Mouse (Mus musculus) stomach, postnatal 0 days (tissue): Measurements from ENCODE around the gene Foxj2. TPM values are rescaled to one million over a fixed set of nuclear protein-coding genes. Genes with fewer than 3 reads are reported as not detected.

Experiments used
- ATAC-seq: fragments of 200-750 bp; cut with Nextera tagmentation; 2 replicates; pipeline ENCODE4 v1.8.0; 2017; ENCODE audit not compliant: low FRiP score, low TSS enrichment
- DNase-seq: peaks from one replicate; pipeline ENCODE4 v3.0.0-alpha.2; 2016; ENCODE audit warnings: low spot score
- H3K27ac ChIP-seq: fragments of 300-500 bp; sonication (generic); replicated peaks from 2 replicates; pipeline ENCODE4 v1.5.1; 2014; ENCODE audit warnings: mild to moderate bottlenecking, control low read depth
- H3K27me3 ChIP-seq: fragments of 300-500 bp; sonication (generic); 2 replicates; pipeline ENCODE4 v1.6.1; 2014; ENCODE audit warnings: low read length; ENCODE audit not compliant: control insufficient read depth, insufficient read depth
- H3K36me3 ChIP-seq: fragments of 300-500 bp; sonication (generic); 2 replicates; pipeline ENCODE4 v1.6.1; 2014; ENCODE audit warnings: low read length, mixed read lengths; ENCODE audit not compliant: control insufficient read depth, insufficient read depth
- H3K4me1 ChIP-seq: fragments of 300-500 bp; sonication (generic); replicated peaks from 2 replicates; pipeline ENCODE4 v1.6.1; 2014; ENCODE audit warnings: antibody characterized with exemption; ENCODE audit not compliant: control insufficient read depth, insufficient read depth
- H3K4me2 ChIP-seq: fragments of 300-500 bp; sonication (generic); replicated peaks from 2 replicates; pipeline ENCODE4 v1.6.1; 2014; ENCODE audit warnings: low read depth, mild to moderate bottlenecking, control low read depth, moderate library complexity
- H3K4me3 ChIP-seq: fragments of 300-500 bp; sonication (generic); 2 replicates; pipeline ENCODE4 v1.5.1; 2014; ENCODE audit warnings: low read depth, low read length, control low read depth
- H3K9ac ChIP-seq: fragments of 300-500 bp; sonication (generic); 2 replicates; pipeline ENCODE4 v1.6.1; 2014; ENCODE audit warnings: mild to moderate bottlenecking, low read length, control low read depth, mixed read lengths
- H3K9me3 ChIP-seq: fragments of 300-500 bp; sonication (generic); 2 replicates; pipeline ENCODE4 v1.6.1; 2016; ENCODE audit warnings: low read length; ENCODE audit not compliant: control insufficient read depth
- CTCF ChIP-seq: IDR thresholded peaks from 2 replicates; pipeline ENCODE4 v1.5.1; 2016; ENCODE audit warnings: antibody characterized with exemption, low read depth, mild to moderate bottlenecking, moderate library complexity
- EP300 ChIP-seq: optimal IDR thresholded peaks from 2 replicates; pipeline ENCODE3; 2016; ENCODE audit warnings: antibody characterized with exemption
- WGBS: fragments of 180-500 bp; shearing (Covaris S2); extraction: QIAGEN DNeasy Blood & Tissue Kit; methylation state at CpG from one replicate; pipeline ENCODE4 v1.1.7; 2014; 5-methylcytosine and 5-hydroxymethylcytosine counted together
- microRNA-seq: library from miRNA; unstranded; fragments of <30 nt; microRNA quantifications from one replicate; pipeline ENCODE4, GENCODE M21; 2016
- polyA plus RNA-seq: library from polyadenylated mRNA; unstranded; fragments of >200 nt; fragmentation: Nextera tagmentation; extraction: Ambion mirVana; gene quantifications from 2 replicates; pipeline ENCODE4 v1.2.1, GENCODE M21; 2015

Foxj2 gene
- polyA plus RNA-seq, 1 experiment from 2014 or later = 3.0 TPM

DNA sequence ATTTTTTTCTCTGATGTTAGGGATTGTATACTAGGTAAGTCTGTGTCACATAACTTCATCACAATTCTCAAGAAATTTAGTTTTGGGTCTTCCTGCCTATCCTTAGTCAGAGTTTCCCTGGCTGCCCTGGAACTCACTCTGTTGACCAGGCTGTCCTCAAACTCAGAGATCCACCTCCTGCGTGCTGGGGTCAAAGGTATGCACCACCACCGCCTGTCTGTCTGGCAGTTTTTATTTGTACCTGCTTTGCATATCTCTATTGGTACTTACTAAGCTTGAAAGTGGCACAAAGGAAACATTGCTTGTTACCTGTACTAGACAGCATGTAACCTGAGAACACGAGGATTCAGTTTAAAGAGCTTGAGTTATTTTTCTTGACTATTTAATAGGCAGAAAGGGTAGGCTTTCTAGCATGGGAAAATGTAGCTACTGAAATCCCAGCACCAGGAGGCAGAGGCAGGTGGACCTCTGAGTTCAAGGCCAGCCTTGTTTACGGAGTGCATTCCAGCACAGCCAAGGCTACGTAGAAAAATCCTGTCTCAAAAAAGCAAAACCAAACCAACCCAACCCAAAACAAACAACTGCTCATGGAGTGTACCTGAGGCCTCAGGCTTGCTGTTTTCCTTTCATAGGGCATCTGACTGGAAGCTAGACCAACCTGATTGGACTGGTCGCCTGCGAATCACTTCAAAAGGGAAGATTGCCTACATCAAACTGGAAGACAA lies 60.2 kb downstream of the Foxj2 start:
- peaks cover 27% of the 10 kb centered on the region for H3K36me3 ChIP-seq
- ATAC-seq = no peak

GRCm38 (mm10) chr6:122881287-122881686 lies 61.6 kb downstream of the Foxj2 start:
- Histone ChIP-seq H3K27me3 (no peaks in the 10 kb centered on the region), H3K4me1 (no peaks in the 10 kb centered on the region), H3K9me3 (no peaks in the 10 kb centered on the region), H3K4me2 (no peak overlapping the region), H3K4me3 (no peak overlapping the region), H3K27ac (no peak overlapping the region), H3K36me3 (peaks cover 27% of the 10 kb centered on the region), H3K9ac (no peak overlapping the region)
- WGBS = 93% methylated on average over 12 of the region's 12 CpGs
- no peak for DNase-seq
- no peak for ATAC-seq
- TF ChIP-seq EP300 (no peak), CTCF (no peak)

More for the DNA sequence above, 60.2 kb downstream of the Foxj2 start:
- Histone ChIP-seq H3K4me3 (no peak overlapping the region), H3K4me2 (no peak overlapping the region), H3K9me3 (no peaks in the 10 kb centered on the region), H3K27me3 (no peaks in the 10 kb centered on the region), H3K4me1 (no peaks in the 10 kb centered on the region), H3K9ac (no peak overlapping the region), H3K27ac (no peak overlapping the region)
- WGBS = 62% methylated on average over 7 of the region's 7 CpGs
- no peak for TF ChIP-seq EP300
- no peak for TF ChIP-seq CTCF
- no peak for DNase-seq

DNA sequence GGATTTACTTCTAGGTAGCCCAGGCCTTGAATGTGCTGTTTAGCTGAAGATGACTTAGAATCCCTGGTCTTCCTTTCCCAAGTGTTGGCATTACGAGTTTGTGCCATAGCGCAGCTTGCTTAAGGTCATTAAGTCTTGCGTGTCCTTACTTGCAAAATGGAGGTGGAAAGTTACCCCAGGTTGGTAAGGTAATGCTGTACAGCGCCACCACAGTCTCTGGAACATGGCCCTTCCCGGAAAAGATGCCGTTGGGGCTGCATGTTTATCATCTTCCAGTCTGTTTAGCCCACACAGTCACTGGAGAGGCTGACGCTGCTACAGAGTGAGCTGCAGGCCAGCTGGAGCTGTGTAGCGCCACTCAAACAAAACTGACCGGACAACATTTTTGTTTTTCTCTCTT lies 63.9 kb downstream of the Foxj2 start:
- Histone ChIP-seq H3K27me3 (no peaks in the 10 kb centered on the region), H3K36me3 (peaks cover 35% of the 10 kb centered on the region), H3K4me2 (no peak overlapping the region), H3K9ac (no peak overlapping the region), H3K4me1 (no peaks in the 10 kb centered on the region), H3K4me3 (no peak overlapping the region), H3K27ac (no peak overlapping the region), H3K9me3 (no peaks in the 10 kb centered on the region)
- TF ChIP-seq CTCF (no peak), EP300 (no peak)
- DNase-seq (no peak), ATAC-seq (no peak)
- WGBS = 84% methylated on average over 9 of the region's 9 CpGs

DNA sequence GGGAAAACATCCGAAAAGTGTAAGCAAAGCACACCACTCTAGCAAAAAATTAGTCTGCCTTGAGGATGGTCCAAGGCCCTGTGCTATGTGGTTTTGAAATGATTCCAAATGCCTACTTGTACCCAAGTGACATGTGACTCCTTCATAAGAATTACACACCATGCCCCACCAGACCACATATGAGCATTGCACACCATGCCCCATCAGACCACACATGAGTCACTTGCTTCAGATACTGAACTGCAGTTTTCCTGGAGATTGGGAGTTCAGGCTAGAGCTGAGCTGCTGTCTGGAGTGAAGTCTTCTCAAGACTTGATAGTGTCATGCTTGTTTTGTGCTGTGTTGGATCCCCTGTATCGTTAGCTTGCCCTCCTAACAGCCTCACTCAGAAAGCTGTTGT lies 69.9 kb downstream of the Foxj2 start:
- peaks cover 16% of the 10 kb centered on the region for H3K36me3 ChIP-seq
- no peak overlapping the region for H3K27ac ChIP-seq
- H3K27me3 ChIP-seq = no peaks in the 10 kb centered on the region
- TF ChIP-seq EP300 = no peak
- no peak for TF ChIP-seq CTCF
- 92% methylated on average over 2 of the region's 2 CpGs for WGBS
- ATAC-seq (no peak), DNase-seq (no peak)
- H3K4me1 ChIP-seq = no peaks in the 10 kb centered on the region
- H3K9me3 ChIP-seq = no peaks in the 10 kb centered on the region
- H3K4me2 ChIP-seq = no peak overlapping the region
- H3K9ac ChIP-seq = no peak overlapping the region
- no peak overlapping the region for H3K4me3 ChIP-seq

DNA sequence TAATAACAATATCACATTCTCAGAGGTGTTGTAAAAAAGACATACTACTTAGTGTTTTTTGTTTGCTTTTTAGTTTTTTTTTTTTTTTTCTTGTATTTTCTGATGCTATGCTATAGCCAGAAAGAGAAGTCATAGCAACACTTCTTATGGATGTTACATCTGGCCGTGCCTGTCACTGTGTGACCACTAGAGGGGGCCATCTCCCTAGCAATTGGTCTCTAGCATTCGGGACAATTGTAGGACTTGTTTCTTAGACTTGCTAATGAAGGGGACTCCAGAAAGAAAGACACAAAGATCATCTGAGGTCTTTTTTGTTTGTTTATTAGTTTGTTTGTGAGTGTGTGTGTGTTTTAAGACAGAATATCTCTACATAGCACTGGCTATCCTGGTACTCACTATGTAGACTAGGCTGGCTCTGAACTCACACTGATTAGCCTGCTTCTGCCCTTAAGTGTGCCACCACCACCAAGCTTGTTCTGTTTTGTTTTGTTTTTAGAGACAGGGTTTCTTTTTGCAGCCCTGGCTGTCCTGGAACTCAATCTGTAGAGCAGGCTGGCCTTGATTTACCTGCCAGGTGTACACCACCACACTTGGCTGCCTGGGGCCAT lies 72.8 kb downstream of the Foxj2 start:
- no peak for ATAC-seq
- 13% methylated on average over 2 of the region's 2 CpGs for WGBS
- no peak overlapping the region for H3K27ac ChIP-seq

More for the DNA sequence above, 72.8 kb downstream of the Foxj2 start:
- Histone ChIP-seq H3K36me3 (peaks cover 7% of the 10 kb centered on the region; the same call in 1 of the 2 replicates), H3K4me2 (no peak overlapping the region), H3K4me3 (no peak overlapping the region), H3K9ac (no peak overlapping the region), H3K4me1 (no peaks in the 10 kb centered on the region), H3K9me3 (no peaks in the 10 kb centered on the region), H3K27me3 (no peaks in the 10 kb centered on the region)
- DNase-seq = peak; percentile 64
- peak; percentile 88 for TF ChIP-seq CTCF
- TF ChIP-seq EP300 = no peak

Small RNA genes lying within 50 kb of the gene (microRNA-seq; reads per million reads assigned to microRNA genes)
- not detected for gene Mir7231

Other genes starting within 250 kb of the Foxj2 start
- gene Apobec1, start 217.5 kb upstream of the Foxj2 start, polyA plus RNA-seq = 7.3 and 7.8 TPM in 2 replicates
- not detected in 2 replicates for gene Gdf3, start 209.8 kb upstream of the Foxj2 start, polyA plus RNA-seq
- gene Dppa3, start 193.5 kb upstream of the Foxj2 start, polyA plus RNA-seq = not detected in 2 replicates
- gene Nanog, start 112.4 kb upstream of the Foxj2 start, polyA plus RNA-seq = 0.06 and 0.07 TPM in 2 replicates
- 3.3 and 4.0 TPM in 2 replicates for gene Slc2a3, start 18.3 kb upstream of the Foxj2 start, polyA plus RNA-seq
- 2.4 and 2.5 TPM in 2 replicates for gene C3ar1, start 36.2 kb downstream of the Foxj2 start, polyA plus RNA-seq
- gene Necap1, start 54.6 kb downstream of the Foxj2 start, polyA plus RNA-seq = 29.1 and 29.8 TPM in 2 replicates
- gene Clec4a1, start 101.9 kb downstream of the Foxj2 start, polyA plus RNA-seq = 3.4 and 4.4 TPM in 2 replicates
- 3.1 and 3.3 TPM in 2 replicates for gene Clec4a3, start 132.6 kb downstream of the Foxj2 start, polyA plus RNA-seq
- gene Clec4a4, start 170.5 kb downstream of the Foxj2 start, polyA plus RNA-seq = not detected in 2 replicates
- gene Clec4b1, start 230.0 kb downstream of the Foxj2 start, polyA plus RNA-seq = 0.13 TPM in 1 of 2 replicates, not detected in the other